Mouse (Mus musculus): Measurements from ENCODE around the gene Dnajc22.

Gene Dnajc22

DNA sequence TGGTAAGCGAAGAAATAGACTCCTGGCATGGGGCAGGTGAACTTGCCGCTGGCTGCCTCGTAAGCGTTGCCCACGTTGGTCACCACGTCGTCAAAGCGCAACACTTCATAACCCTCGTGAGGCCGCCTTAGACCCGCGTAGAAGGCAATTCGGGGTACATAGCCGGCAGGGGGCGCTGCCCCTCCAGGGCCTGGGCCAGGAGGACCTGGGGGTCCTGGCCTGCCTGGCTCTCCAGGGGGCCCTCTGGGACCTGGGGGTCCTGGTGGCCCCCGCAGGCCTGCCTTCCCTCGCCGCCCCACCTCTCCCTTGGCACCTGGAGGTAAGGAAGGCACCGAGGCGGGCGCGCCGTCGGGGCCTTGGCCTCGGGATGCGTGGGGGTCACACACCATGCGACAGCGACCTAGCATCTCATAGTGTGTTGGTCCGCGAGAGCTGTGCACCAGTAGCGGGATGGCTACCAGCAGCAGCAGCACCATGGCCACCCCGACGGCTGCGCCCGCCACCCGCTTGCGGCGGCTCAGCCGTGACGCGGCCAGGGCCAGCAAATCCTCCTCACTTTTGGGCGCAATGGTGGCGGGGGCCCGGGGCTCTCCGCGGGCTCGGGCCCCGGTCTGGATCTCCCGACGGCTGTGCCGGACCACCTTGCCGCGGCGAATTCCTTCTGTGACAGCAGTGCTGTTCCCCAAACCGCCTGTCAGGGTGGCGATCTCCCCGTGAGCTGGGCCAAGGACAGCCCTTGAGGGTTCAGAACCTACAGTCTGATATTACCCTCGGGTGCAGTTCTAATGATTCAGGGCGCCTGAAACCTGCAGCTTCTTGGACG is 5.5 kb upstream of the Dnajc22 start, which contains the start of gene C1ql4:
TSS of gene C1ql4 (minus strand) at position 565 of the 823 bp plus-strand sequence.
- DNase-seq, result peak in 1 of 2 experiments; percentile 39

- DNase-seq, result peak; percentile 75 to 87
These were observed 4.7 kb upstream of the Dnajc22 start for GRCm38 (mm10) chr15:99088292-99088691.

DNA sequence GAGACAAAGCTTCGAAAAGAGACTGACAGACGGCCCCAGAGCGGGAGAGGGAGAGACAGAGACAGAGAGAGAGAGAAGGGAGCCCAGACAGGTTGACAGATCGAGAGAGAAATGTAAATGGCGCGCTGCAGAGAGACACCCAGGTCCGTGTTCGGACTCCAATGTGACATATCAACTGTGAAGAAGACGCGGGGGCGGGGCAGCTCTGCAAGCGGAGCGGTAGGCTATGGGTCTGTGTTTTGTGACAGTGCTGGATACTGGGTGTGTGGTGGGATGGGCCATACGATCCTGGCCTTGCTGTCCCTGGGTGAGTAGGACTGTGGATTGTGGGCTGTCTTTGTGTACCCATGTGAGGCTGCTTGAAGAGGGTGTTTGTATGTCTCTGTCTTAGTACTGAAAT is 3.9 kb upstream of the Dnajc22 start:
- DNase-seq, result peak in 1 of 2 experiments; percentile 24

GRCm38 (mm10) chr15:99093291-99094258 is 605 bp downstream of the Dnajc22 start:
- DNase-seq, result peak; percentile 64 to 65

GRCm38 (mm10) chr15:99094631-99095270 is 1.8 kb downstream of the Dnajc22 start:
- DNase-seq, result peak in 1 of 2 experiments; percentile 19

DNA sequence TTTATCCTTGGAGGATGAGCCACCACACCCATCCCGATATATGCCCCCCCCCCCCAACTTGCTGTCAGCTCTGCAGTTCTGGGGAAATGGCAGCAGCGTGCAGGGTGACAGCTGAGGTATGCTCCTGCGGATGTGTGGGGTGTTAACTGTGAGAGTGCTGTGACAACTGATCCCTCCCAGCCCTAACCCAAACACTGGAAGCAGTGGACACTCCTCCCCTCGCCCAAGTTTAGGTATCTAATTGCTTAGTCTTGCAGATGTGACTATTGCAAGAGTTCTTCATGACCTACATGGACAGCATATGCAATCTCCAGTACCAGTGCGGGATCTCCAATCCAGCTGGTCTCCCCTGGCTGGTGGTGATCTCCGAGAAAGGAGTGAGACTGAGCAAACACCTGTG is 2.4 kb downstream of the Dnajc22 start:
- DNase-seq, result no peak

DNA sequence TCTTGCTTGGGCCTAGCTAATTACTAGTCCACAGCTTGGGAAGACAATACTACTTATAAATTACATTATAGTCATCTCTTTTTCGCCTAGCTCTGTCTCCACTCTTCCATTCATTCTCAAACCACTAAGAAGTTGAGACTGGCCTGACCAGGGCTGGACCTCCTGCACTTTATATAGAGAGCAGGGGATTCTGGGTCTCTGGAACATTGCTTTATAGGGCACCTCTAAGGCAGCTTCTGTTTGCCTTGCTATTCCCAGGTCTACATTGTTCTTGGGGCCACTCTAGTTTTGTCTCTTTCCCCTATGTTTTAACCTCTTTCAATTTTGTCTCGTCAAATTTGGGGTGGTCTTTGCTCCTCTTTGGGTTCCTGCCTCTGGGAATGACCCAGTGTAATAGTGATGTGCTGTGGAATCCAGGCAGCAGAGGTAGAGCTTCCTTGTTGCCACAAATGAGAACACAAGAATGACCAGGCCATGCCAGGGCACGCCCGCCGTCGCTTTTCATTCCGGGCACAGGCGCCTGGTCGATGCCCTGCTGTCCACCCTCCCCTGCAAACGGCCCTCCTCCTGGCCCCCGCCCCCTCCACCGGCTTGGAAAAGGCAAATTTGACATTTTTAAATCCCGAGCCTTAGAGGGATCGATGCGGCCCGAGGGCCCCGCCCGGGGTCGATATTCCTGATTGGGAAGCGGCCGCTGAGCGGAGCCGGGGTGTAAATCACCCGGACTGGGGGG is 3.3 kb downstream of the Dnajc22 start:
- DNase-seq, result no peak

DNA sequence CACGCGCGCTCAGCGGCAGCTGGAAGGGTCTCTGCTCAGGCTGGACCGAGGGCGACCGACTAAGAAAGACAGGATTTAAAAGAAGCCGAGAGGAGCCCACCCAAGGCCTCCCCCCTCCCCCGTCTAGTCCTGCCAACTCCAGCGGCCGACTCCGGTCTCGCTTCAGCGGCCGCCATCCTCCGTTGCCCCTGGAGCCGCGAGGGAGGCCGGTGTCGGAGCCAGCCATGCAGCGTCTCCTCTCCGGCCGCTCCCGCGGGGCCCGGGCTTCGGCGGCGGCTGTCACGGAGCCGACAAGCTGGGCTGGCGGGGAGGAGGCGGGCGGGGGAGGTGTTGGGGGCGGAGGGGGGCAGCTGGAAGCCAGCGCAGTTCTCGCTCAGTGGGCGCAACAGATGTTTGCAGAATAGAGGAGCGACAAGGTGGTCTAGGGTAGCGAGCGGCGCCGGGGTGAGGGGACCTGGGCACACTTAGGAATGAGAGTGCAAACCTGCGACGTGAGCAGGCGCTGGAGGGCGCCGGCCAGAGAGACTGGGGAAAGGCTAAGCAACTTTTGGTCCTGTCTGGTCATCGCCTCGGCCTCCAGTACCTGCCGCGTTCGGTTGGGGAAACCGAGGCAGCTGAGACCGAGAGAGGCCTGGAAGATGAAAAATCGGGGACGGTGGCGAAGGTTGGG is 4.0 kb downstream of the Dnajc22 start:
- peak in 1 of 2 experiments; percentile 40 for DNase-seq

GRCm38 (mm10) chr15:99097840-99098492 is 5.0 kb downstream of the Dnajc22 start:
- peak in 1 of 2 experiments; percentile 17 for DNase-seq

- no peak for DNase-seq
These were observed 5.5 kb downstream of the Dnajc22 start for GRCm38 (mm10) chr15:99098493-99098861.

DNA sequence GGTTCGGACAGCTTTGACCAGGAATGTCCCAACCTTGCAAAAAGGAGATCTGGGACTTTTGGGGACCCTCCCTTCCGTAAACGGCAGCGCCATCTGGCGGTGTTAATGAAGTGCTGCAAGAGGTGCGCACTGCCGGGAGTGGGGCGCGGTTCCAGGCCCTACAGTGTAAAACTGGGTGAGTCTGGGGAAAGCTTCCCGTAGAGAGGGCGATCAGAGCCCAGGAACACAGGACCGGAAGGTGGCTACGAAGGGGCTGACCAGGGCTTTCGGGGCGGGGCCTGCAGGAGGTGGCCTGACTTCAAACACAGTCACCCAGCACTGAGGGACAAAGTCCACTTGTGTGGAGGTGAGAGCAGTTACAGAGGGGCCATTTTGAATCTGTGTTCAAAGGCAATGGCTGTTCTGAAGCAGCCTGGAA is 6.2 kb downstream of the Dnajc22 start:
- DNase-seq, result peak; percentile 49 to 72

- DNase-seq, result no peak
These were observed 7.0 kb downstream of the Dnajc22 start for GRCm38 (mm10) chr15:99099984-99100383.

DNA sequence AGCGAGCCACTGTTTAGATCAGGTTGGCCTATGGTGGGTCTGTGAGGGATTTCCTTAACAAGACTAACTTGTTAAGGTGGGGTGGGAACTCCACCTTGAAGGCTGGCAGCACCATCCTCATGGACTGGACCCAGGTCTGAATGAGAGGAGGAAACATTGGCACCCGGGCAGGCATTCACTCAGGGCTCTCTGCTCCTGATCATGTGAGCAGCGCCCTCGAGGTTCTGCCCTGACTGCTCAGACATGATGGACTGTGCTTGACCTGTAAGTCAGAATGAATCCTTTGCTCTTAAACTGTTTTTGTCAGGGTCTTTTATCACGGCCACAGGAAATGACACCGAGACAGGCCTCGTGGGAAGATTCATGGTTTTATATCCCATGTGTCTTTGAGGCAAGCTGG is 12.3 kb downstream of the Dnajc22 start:
- DNase-seq, result no peak

GRCm38 (mm10) chr15:99107866-99108265 is 14.9 kb downstream of the Dnajc22 start:
- no peak for DNase-seq

- DNase-seq, result no peak
These were observed 18.2 kb downstream of the Dnajc22 start for GRCm38 (mm10) chr15:99111139-99111538.

DNA sequence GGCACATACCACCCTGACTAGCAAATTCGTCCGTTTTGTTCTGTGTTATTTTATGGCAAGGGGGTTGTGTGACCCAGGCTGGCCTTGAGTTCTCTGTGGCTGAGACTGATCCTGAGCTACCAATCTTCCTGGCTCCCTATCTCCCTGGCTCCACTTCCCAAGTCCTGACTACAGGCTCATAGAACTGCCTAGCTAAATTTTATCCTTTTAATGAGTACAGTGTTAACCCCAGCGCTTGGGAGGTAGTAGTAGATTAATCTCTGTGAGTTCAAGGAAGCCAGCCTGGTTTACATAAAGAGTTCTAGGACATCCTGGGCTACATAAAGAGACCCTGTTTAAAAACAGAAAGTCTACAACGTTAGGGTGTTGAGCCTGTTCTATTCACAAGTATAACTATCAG is 18.8 kb downstream of the Dnajc22 start:
- DNase-seq, result no peak

DNA sequence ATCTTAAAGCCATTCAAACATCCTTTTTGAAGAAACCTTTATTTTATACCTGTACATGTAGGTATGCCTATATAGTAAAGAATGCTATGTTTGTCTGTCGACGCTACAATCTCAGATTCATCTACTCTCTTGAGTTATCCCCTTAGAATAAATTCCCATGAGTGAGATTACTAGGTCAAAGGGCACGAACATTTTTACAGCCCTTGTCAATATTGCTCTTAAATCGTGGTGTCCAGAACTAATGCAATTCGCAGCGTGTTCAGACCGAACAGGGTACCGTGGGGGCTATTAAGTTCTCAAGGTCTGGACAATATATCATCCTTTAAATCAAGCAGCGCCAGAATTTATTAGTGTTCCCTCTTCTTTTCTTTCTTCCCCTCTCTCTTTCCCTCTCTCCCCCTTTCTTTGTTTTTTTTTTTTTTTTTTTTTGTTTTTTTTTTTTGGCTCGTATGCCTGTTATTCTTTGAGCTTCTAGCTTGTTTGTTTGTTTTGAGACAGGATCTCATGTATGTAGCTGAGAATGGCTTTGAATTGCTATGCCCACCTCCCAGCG is 19.9 kb downstream of the Dnajc22 start:
- DNase-seq, result no peak

GRCm38 (mm10) chr15:99113396-99113975 is 20.5 kb downstream of the Dnajc22 start:
- DNase-seq, result no peak

- DNase-seq, result no peak
These were observed 21.5 kb downstream of the Dnajc22 start for GRCm38 (mm10) chr15:99114312-99115064.

GRCm38 (mm10) chr15:99115065-99115423 is 22.1 kb downstream of the Dnajc22 start:
- no peak for DNase-seq

Data from cerebellum, postnatal 25 days (tissue).